Mouse (Mus musculus): Measurements from ENCODE around the gene Fam198b. TPM values are rescaled to one million over a fixed set of nuclear protein-coding genes. Genes with fewer than 3 reads are reported as not detected.

Gene Fam198b
- total RNA-seq, 2 experiments from 2014 or later: 4.2 to 7.1 TPM

- peak in 1 of 2 experiments; percentile 21 for DNase-seq (ENCODE audit: low spot score in 2 of 2)
Measured at GRCm38 (mm10) chr3:79977656-79978450, 93.5 kb downstream of the Fam198b start.

GRCm38 (mm10) chr3:79980714-79981113 lies 96.4 kb downstream of the Fam198b start:
- no peak for DNase-seq (ENCODE audit: low spot score in 2 of 2)

GRCm38 (mm10) chr3:79983961-79984419 lies 99.7 kb downstream of the Fam198b start:
- DNase-seq (ENCODE audit: low spot score in 2 of 2): no peak

GRCm38 (mm10) chr3:79984542-79984941 lies 100.2 kb downstream of the Fam198b start:
- no peak for DNase-seq (ENCODE audit: low spot score in 2 of 2)

GRCm38 (mm10) chr3:79989250-79989649 lies 104.9 kb downstream of the Fam198b start:
- no peak for DNase-seq (ENCODE audit: low spot score in 2 of 2)

GRCm38 (mm10) chr3:79989911-79990310 lies 105.6 kb downstream of the Fam198b start:
- DNase-seq (ENCODE audit: low spot score in 2 of 2): no peak

- DNase-seq (ENCODE audit: low spot score in 2 of 2): no peak
Measured at GRCm38 (mm10) chr3:79990480-79990879, 106.1 kb downstream of the Fam198b start.

- no peak for DNase-seq (ENCODE audit: low spot score in 2 of 2)
Measured at GRCm38 (mm10) chr3:79994029-79994539, 109.8 kb downstream of the Fam198b start.

GRCm38 (mm10) chr3:79995726-79996125 lies 111.4 kb downstream of the Fam198b start:
- DNase-seq (ENCODE audit: low spot score in 2 of 2): peak in 1 of 2 experiments; percentile 17

Other genes starting within 250 kb of the Fam198b start
- gene Rxfp1, start 146.7 kb upstream of the Fam198b start, total RNA-seq (2021): 10 to 100 TPM; 12.0 to 16.8 TPM
- 10 to 100 TPM; 11.5 to 18.6 TPM for gene Tmem144, start 31.8 kb upstream of the Fam198b start, total RNA-seq (2021)